Mouse (Mus musculus) stomach, postnatal 0 days (tissue): ENCODE results near the gene Pif1.

Source experiments
- CTCF ChIP-seq: IDR thresholded peaks from 2 replicates; pipeline ENCODE4 v1.5.1; 2016; ENCODE audit warnings: antibody characterized with exemption, low read depth, mild to moderate bottlenecking, moderate library complexity
- EP300 ChIP-seq: optimal IDR thresholded peaks from 2 replicates; pipeline ENCODE3; 2016; ENCODE audit warnings: antibody characterized with exemption

DNA sequence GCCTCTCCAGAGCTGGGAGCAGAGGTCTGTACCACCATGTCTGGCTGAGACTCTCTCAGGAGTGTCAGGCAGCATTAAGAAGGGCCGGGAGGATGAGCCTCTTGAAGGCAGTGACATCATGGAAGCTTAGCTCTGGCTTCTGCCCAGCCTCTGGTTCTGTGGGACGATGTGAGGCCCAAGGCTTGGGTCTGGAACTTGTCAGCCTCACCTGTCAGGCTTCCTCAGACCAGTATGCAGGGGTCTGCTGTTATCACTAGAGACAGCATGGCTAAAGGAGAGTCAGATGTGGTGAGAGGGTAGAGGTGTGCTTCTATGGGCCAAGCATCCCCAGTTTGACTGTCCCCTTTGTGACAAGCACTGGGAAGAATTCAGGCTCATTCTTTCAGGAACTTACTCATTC lies 26.1 kb downstream of the Pif1 start:
- no peak for TF ChIP-seq EP300
- TF ChIP-seq CTCF, result no peak
